Mouse (Mus musculus): Measurements from ENCODE around the gene Olfr91.
A peak's percentile ranks its signal among the peaks of the same experiment; 100 is the strongest.

The Olfr91 gene

GRCm38 (mm10) chr17:37062101-37062641 is 35.9 kb downstream of the Olfr91 start:
- DNase-seq (ENCODE audit: low spot score in 2 of 2): no peak

- DNase-seq (ENCODE audit: low spot score in 2 of 2): no peak
Observed at GRCm38 (mm10) chr17:37061435-37061834, 36.6 kb downstream of the Olfr91 start.

- DNase-seq (ENCODE audit: low spot score in 2 of 2): no peak
Observed at GRCm38 (mm10) chr17:37056957-37057356, 41.1 kb downstream of the Olfr91 start.

- no peak for DNase-seq (ENCODE audit: low spot score in 2 of 2)
Observed at GRCm38 (mm10) chr17:37051745-37052144, 46.3 kb downstream of the Olfr91 start.

- peak; percentile 46 to 50 for DNase-seq (ENCODE audit: low spot score in 2 of 2)
Observed at GRCm38 (mm10) chr17:37050876-37051275, 47.2 kb downstream of the Olfr91 start.

GRCm38 (mm10) chr17:37050399-37050798 is 47.7 kb downstream of the Olfr91 start:
- DNase-seq (ENCODE audit: low spot score in 2 of 2): peak; percentile 83 to 92

- peak; percentile 68 to 83 for DNase-seq (ENCODE audit: low spot score in 2 of 2)
Observed at GRCm38 (mm10) chr17:37049570-37050310, 48.3 kb downstream of the Olfr91 start.

GRCm38 (mm10) chr17:37048383-37048782 is 49.7 kb downstream of the Olfr91 start:
- no peak for DNase-seq (ENCODE audit: low spot score in 2 of 2)

GRCm38 (mm10) chr17:37047981-37048380 is 50.1 kb downstream of the Olfr91 start:
- DNase-seq (ENCODE audit: low spot score in 2 of 2): no peak

GRCm38 (mm10) chr17:37047332-37047976 is 50.6 kb downstream of the Olfr91 start:
- DNase-seq (ENCODE audit: low spot score in 2 of 2): no peak

- peak; percentile 63 to 70 for DNase-seq (ENCODE audit: low spot score in 2 of 2)
Observed at GRCm38 (mm10) chr17:37046312-37047112, 51.6 kb downstream of the Olfr91 start.

GRCm38 (mm10) chr17:37045611-37046311 is 52.3 kb downstream of the Olfr91 start, which contains the start of gene Gabbr1:
Gene Gabbr1 (plus strand): TSS chr17:37045966.
- DNase-seq (ENCODE audit: low spot score in 2 of 2): peak; percentile 70 to 82

GRCm38 (mm10) chr17:37044651-37045244 is 53.3 kb downstream of the Olfr91 start:
- DNase-seq (ENCODE audit: low spot score in 2 of 2): no peak

All from frontal cortex, postnatal 10 days (tissue).